Mouse (Mus musculus) lung, adult 2 months (tissue): Measurements from ENCODE around the gene Mrps11.

ENCODE experiments used
- CTCF ChIP-seq: fragments of 200-500 bp; IDR thresholded peaks from 2 replicates; pipeline ENCODE4 v1.5.1; 2011; ENCODE audit warnings: mild to moderate bottlenecking, low read length, control low read depth; ENCODE audit not compliant: insufficient read depth
- POLR2A ChIP-seq: fragments of 200-500 bp; IDR thresholded peaks from 2 replicates; pipeline ENCODE4 v1.6.1; 2011; ENCODE audit warnings: low read depth, mild to moderate bottlenecking, control low read depth, low read length, borderline replicate concordance; ENCODE audit errors: extremely low read depth

- TF ChIP-seq POLR2A, result no peak
- TF ChIP-seq CTCF, result no peak
These were observed 15.0 kb downstream of the Mrps11 start for GRCm38 (mm10) chr7:78797843-78798455.
